Mouse (Mus musculus) CD4-positive helper T cell, adult 2 months (primary cell): ENCODE measurements around the gene Psg16.
A peak's percentile ranks its signal among the peaks of the same experiment; 100 is the strongest.

Source experiments
- DNase-seq: peaks from one replicate; pipeline ENCODE4 v3.0.0-alpha.2; 2012; ENCODE audit warnings: low read depth, missing footprints, low spot score

Gene Psg16

GRCm38 (mm10) chr7:17073904-17074615 lies at the start of gene Psg16:
Gene Psg16 (plus strand): TSS chr7:17074040.
- DNase-seq: peak; percentile 59

- no peak for DNase-seq
Measured at GRCm38 (mm10) chr7:17024141-17024540, 49.7 kb upstream of the Psg16 start.

DNA sequence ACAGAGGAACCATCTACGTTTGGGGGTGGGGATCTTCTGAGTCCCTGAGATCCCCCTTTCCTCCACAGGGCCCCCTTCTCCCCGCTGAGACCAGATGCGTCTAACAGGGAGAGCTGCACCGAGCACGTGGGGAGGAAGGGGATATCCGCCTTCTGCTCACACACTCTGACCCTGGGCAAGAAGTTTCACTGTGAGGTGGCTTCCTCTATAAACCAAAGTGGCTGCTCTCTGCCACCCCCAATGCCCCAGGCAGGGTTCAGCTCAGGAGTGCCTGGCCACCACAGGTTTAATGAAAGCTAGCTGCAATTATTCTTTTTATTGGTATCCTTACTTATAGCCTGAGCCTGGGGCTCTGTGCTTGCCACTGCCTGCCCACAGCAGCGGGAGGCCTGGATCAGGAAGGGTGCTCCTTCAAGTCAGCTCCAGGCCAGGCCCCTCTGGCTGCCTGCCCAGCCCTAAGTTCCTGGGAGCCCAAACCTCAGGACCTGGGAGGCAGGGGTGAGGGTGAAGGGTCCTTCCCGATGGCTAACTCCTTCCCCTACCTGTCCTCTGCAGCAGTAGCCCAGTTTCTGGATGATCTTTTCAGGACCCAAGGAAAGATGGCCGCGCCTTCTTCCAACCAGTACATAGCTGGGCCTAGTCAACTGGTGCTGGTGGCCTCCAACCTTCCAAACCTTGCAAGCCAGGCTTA lies 48.9 kb upstream of the Psg16 start:
- DNase-seq: peak; percentile 54

DNA sequence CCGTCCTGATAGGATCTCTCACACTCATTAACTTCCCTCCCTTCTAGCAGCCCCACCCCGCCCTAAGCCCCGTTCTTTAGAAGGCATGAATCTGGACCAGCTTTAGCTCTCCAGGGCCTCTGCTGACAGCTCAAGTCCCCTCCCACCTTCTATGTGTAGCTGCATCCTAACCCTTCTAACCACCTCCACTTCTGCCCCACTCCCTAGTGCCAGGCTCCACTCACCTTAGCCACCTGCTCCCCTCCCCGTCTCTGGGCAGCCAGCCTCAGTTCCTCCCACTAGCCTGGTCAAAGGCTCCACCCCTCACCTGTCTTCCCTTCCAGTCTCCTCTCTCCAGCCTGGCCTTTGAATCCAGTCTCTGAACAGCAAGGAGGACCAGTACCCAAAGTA lies 48.3 kb upstream of the Psg16 start:
- peak; percentile 34 for DNase-seq

DNA sequence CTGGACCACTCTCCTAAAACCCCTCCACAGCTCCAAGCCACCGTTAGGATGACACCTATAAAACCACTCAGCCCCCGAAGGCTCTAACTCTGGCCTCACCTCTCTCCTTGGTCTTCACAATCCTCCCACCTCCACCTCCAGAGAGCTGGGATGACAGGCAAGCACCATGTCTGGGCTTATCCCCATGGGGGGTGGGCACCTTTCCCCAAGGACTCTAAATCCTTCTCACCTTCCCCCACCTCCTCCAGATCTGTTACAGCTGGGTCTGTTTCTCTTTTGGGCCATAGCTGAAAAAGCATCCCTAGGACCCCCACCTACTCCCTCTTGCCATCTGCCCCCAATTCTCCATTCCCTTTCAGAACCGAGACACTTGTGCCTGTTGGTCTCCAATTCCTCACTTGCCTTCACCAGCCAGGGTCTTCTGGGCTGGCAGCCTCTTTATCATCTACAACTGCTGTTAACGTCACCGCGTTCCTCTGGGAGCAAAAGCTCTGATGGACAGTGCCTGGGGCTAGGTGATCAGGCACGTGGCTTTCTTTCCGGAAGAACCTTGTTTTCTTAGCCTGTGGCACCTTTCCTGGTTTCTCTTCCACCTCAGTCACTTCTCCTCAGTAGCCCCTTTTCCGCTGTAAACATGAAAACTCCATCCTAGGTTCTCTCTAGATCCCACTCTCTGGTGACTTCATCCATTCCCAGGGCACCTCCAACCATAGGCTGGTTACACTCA lies 47.8 kb upstream of the Psg16 start:
- no peak for DNase-seq

- peak; percentile 79 for DNase-seq
Measured at GRCm38 (mm10) chr7:17026710-17027587, 46.9 kb upstream of the Psg16 start.

- peak; percentile 81 for DNase-seq
Measured at GRCm38 (mm10) chr7:17027588-17028343, 46.1 kb upstream of the Psg16 start, which contains the start of gene Ppp5c. Gene Ppp5c (minus strand): TSS chr7:17027924.

- DNase-seq: no peak
Measured at GRCm38 (mm10) chr7:17028923-17029322, 44.9 kb upstream of the Psg16 start.

- DNase-seq: peak; percentile 53
Measured at GRCm38 (mm10) chr7:17030239-17030638, 43.6 kb upstream of the Psg16 start.

GRCm38 (mm10) chr7:17038018-17038695 lies 35.7 kb upstream of the Psg16 start:
- no peak for DNase-seq

- no peak for DNase-seq
Measured at GRCm38 (mm10) chr7:17039373-17039772, 34.5 kb upstream of the Psg16 start.

DNA sequence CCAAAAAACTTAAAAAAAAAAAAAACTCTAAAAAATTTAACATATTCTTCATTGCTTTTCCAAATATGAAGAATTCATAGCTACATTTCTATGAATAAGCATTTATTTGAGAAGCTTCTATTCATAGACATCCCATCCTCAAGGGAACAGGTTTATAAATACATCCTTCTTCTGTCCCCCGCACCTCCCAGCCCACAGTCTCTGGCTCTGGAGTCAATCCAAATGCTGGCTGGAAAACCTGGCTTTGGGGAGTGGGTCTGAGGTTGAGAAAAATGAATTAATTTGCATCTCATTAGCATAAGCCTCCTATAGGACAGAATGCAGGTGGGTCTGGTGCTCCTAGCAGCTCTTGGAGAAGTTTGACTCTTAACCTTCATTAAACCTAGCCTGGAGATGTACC lies 28.1 kb upstream of the Psg16 start:
- DNase-seq: no peak

DNA sequence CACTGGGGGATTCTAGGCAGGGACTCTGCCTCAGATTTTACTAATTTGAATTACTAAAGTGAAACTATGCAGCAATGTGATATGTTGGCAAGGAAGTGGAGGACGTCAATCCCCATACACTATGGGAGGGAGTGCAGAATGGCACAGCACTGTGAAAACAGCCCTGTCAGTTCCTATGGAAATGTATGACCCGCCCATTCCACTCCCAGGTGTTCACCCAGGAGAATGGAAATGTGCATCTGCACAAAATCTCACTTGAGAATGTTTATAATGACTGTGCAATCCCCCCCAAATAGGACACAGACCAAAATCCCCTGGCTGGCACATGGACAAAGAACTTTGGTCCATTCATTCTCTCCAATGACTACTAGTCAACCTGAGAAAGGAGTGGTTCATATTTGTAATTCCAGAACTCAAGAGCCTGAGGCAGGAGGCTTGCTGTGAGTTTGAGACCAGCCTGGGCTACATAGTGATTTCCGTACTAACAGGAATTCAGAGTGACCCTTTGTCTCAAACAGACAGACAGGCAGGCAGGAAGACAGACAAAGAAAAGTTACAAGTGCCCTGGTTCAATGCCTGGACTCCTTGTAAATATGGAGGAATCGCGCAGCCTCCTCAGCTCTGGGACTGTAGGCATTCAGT lies 26.7 kb upstream of the Psg16 start:
- DNase-seq: no peak

DNA sequence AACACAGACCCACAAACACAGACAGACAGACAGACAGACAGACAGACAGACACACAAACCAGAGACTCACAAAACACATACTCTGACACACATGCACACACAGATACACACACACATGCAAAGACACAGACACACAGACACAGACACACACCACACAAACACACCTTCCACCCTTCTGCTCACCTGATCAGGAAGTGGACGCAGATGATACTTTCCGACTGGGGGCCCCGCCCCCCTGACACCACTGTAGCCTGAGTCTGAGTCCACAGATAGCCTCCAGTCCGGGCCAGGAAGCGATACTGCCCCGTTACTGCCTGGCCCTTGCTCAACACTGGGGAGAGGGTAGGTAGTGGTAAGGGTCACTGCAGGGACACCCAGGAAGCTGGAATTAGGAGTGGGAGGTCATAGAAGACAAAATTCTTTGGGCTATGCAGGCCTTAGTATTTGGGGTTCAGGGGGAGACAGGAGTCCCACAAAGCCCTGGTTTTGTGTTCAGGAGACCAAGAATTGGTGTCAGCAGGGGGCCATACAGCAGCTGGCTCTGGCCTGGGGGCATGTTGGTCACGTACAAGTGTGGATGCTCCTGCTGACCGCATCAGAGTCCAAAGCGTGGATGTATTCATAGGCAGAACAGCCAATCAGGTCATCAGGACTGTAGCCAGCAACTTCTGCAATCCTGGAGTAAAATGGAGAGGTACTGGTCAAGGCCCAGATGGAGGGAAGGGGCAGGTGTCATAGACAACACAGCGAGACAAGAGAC lies 25.2 kb upstream of the Psg16 start:
- no peak for DNase-seq

DNA sequence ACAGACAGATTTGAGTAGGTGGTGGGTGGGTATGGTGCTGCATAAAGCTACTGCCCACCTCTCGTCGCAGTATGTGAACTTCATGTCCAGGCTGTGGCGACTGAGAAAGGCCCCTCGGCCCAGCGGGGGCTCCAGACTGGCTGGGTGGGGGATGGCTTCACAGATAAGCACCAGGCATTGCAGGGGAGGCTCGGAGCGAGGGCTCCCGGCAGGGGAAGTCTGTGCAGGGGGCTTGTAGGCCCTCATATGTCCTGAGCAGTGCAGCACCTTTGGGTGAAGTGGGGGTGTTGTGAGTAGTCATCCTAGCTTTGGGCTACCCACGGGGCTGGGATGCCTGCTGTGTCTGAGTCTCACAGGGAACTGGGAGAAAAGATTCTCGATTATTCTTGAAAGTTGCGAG lies 23.3 kb upstream of the Psg16 start:
- DNase-seq: no peak

GRCm38 (mm10) chr7:17050933-17051594 lies 22.8 kb upstream of the Psg16 start:
- peak; percentile 68 for DNase-seq

- DNase-seq: no peak
Measured at GRCm38 (mm10) chr7:17054325-17054989, 19.4 kb upstream of the Psg16 start.
